26 mouse cellular contexts compared by ENCODE assay signal in genomic region chr9:28136614-28137013, GRCm38 (mm10).
DNase-seq lines count a peak whose midpoint lies in the region; ATAC-seq and TF ChIP-seq lines count a peak whose summit lies in the region.
"Had no signal": no experiment of that assay in that cellular context is flagged by ENCODE, and none has a peak within 500 bp of the region (broad histone marks: within the 10 kb centered on the region; RNA-seq: fewer than 3 reads in every experiment).

No protein-coding gene starts in this region.

- H3K4me3 ChIP-seq in midbrain, embryonic 10.5 days, result no peak overlapping the region
- no peak overlapping the region for H3K4me3 ChIP-seq in midbrain, embryonic 16.5 days (ENCODE audit: low read depth, low read length)
- no peak overlapping the region for H3K4me3 ChIP-seq in midbrain, postnatal 0 days (ENCODE audit: low read depth, low read length)
- no peak overlapping the region for H3K4me3 ChIP-seq in neural tube, embryonic 15.5 days (replicated peaks)
- H3K4me3 ChIP-seq: embryonic facial prominence, embryonic 13.5 days; erythroblast, embryonic 14.5 days; forebrain, embryonic 12.5 days; gastrocnemius, adult 2 months; heart, embryonic 15.5 days had no signal

- no peaks in the 10 kb centered on the region for H3K9me3 ChIP-seq in midbrain, embryonic 10.5 days (replicated peaks)
- H3K9me3 ChIP-seq in midbrain, embryonic 16.5 days (replicated peaks; ENCODE audit: control insufficient read depth, low read length, poor library complexity, severe bottlenecking), result no peaks in the 10 kb centered on the region
- H3K9me3 ChIP-seq in midbrain, postnatal 0 days (ENCODE audit: low read length), result no peaks in the 10 kb centered on the region
- no peaks in the 10 kb centered on the region for H3K9me3 ChIP-seq in neural tube, embryonic 15.5 days (replicated peaks)
- H3K9me3 ChIP-seq: embryonic facial prominence, embryonic 13.5 days; forebrain, embryonic 12.5 days; G1E; heart, embryonic 15.5 days had no signal

- peaks cover 11% of the 10 kb centered on the region for H3K4me1 ChIP-seq in midbrain, embryonic 10.5 days
- peaks cover 5% of the 10 kb centered on the region; the same call in 1 of the 2 replicates for H3K4me1 ChIP-seq in midbrain, embryonic 16.5 days (ENCODE audit: control insufficient read depth, insufficient read depth, low read length)
- H3K4me1 ChIP-seq in midbrain, postnatal 0 days (ENCODE audit: insufficient read depth, low read length), result peaks cover 3% of the 10 kb centered on the region; the same call in 1 of the 2 replicates
- H3K4me1 ChIP-seq in neural tube, embryonic 15.5 days, result peaks cover 6% of the 10 kb centered on the region; the same call in 1 of the 2 replicates
- H3K4me1 ChIP-seq: embryonic facial prominence, embryonic 13.5 days; heart, embryonic 15.5 days had no signal

- WGBS in midbrain, embryonic 10.5 days, result 34% methylated on average over 2 of the region's 2 CpGs
- 15% methylated on average over 2 of the region's 2 CpGs for WGBS in midbrain, embryonic 16.5 days
- 16% methylated on average over 2 of the region's 2 CpGs for WGBS in midbrain, postnatal 0 days
- 9% methylated on average over 2 of the region's 2 CpGs for WGBS in neural tube, embryonic 15.5 days

- no peak for ATAC-seq in midbrain, embryonic 16.5 days
- ATAC-seq in midbrain, postnatal 0 days (ENCODE audit: low FRiP score), result no peak
- ATAC-seq in neural tube, embryonic 15.5 days (ENCODE audit: low FRiP score), result no peak
- ATAC-seq: inflammation-experienced regulatory T-cells, adult 6 months; lung, postnatal 0 days; Patski had no signal

- no peaks in the 10 kb centered on the region for H3K27me3 ChIP-seq in midbrain, embryonic 10.5 days (ENCODE audit: low read depth, poor library complexity, severe bottlenecking)
- no peaks in the 10 kb centered on the region for H3K27me3 ChIP-seq in midbrain, embryonic 16.5 days (ENCODE audit: control insufficient read depth, insufficient read depth, low read depth, low read length)
- no peaks in the 10 kb centered on the region for H3K27me3 ChIP-seq in midbrain, postnatal 0 days (ENCODE audit: insufficient read depth, low read length)
- H3K27me3 ChIP-seq in neural tube, embryonic 15.5 days (replicated peaks), result no peaks in the 10 kb centered on the region
- H3K27me3 ChIP-seq: CH12.LX; embryonic facial prominence, embryonic 13.5 days; forebrain, embryonic 12.5 days; heart, embryonic 15.5 days had no signal

- no peak for DNase-seq in midbrain, embryonic 10.5 days (ENCODE audit: low spot score)
- peak; percentile 25 for DNase-seq in embryo, embryonic 11 days
- DNase-seq in midbrain, postnatal 0 days (ENCODE audit: low spot score), result peak; percentile 36
- no peak for DNase-seq in heart, adult 18-20 months
- DNase-seq in urinary bladder, adult 2 months (ENCODE audit: low spot score), result no peak
- DNase-seq: adrenal gland, postnatal 36 days; B cell, adult 2 months; cerebellum, adult 11 months; cerebellum, adult 9-11 months; gastrocnemius, adult 2 months; heart, postnatal 4 days; kidney, adult 2 months; kidney, postnatal 10 days; thymus, postnatal 25 days had no signal

- H3K4me2 ChIP-seq in midbrain, embryonic 16.5 days (ENCODE audit: low read length), result no peak overlapping the region
- H3K4me2 ChIP-seq in midbrain, postnatal 0 days (ENCODE audit: low read depth, low read length, poor library complexity, severe bottlenecking), result no peak overlapping the region
- no peak overlapping the region for H3K4me2 ChIP-seq in neural tube, embryonic 15.5 days
- H3K4me2 ChIP-seq: embryonic facial prominence, embryonic 13.5 days; forebrain, embryonic 12.5 days; heart, embryonic 15.5 days had no signal

- H3K9ac ChIP-seq in midbrain, embryonic 16.5 days (ENCODE audit: low read depth, low read length), result no peak overlapping the region
- H3K9ac ChIP-seq in midbrain, postnatal 0 days (replicated peaks; ENCODE audit: low read length, poor library complexity, severe bottlenecking), result no peak overlapping the region
- no peak overlapping the region for H3K9ac ChIP-seq in neural tube, embryonic 15.5 days (replicated peaks)
- H3K9ac ChIP-seq: embryonic facial prominence, embryonic 13.5 days; forebrain, embryonic 12.5 days; heart, embryonic 15.5 days had no signal

- H3K36me3 ChIP-seq in midbrain, embryonic 10.5 days, result no peaks in the 10 kb centered on the region
- no peaks in the 10 kb centered on the region for H3K36me3 ChIP-seq in midbrain, embryonic 16.5 days (ENCODE audit: control insufficient read depth, insufficient read depth, low read length)
- H3K36me3 ChIP-seq in midbrain, postnatal 0 days (ENCODE audit: insufficient read depth, low read length), result no peaks in the 10 kb centered on the region
- no peaks in the 10 kb centered on the region for H3K36me3 ChIP-seq in neural tube, embryonic 15.5 days
- H3K36me3 ChIP-seq: embryonic facial prominence, embryonic 13.5 days; forebrain, embryonic 12.5 days; G1E; heart, embryonic 15.5 days had no signal

- H3K27ac ChIP-seq in midbrain, embryonic 10.5 days (replicated peaks), result peak overlapping the region; percentile 61
- H3K27ac ChIP-seq in midbrain, embryonic 16.5 days (ENCODE audit: low read length), result no peak overlapping the region
- no peak overlapping the region for H3K27ac ChIP-seq in midbrain, postnatal 0 days (ENCODE audit: low read depth, low read length)
- peak overlapping the region; percentile 15; the same call in 1 of the 2 replicates for H3K27ac ChIP-seq in neural tube, embryonic 15.5 days (replicated peaks)
- H3K27ac ChIP-seq: embryonic facial prominence, embryonic 13.5 days; forebrain, embryonic 12.5 days; gastrocnemius, adult 2 months; heart, embryonic 15.5 days; macrophage had no signal

- no peak for TF ChIP-seq CTCF in midbrain, postnatal 0 days (IDR thresholded peaks at IDR 0.05)

Comparison
In these comparisons a context has a peak if more than half of its experiments do, and no peak if none do; other contexts are left out.
1. DNase-seq: peak in embryo, embryonic 11 days (single experiment) and midbrain, postnatal 0 days (single experiment); none in midbrain, embryonic 10.5 days (single experiment), heart, adult 18-20 months (0 of 2) and urinary bladder, adult 2 months (single experiment).
2. H3K27ac ChIP-seq: peak in midbrain, embryonic 10.5 days (single experiment) and neural tube, embryonic 15.5 days (single experiment); none in midbrain, embryonic 16.5 days (single experiment) and midbrain, postnatal 0 days (single experiment).